Mouse (Mus musculus) midbrain, postnatal 0 days (tissue): Measurements from ENCODE around the gene Tomm22. TPM values are rescaled to one million over a fixed set of nuclear protein-coding genes. Genes with fewer than 3 reads are reported as not detected.

Source experiments
- ATAC-seq: fragments of 200-750 bp; cut with Nextera tagmentation; 2 replicates; pipeline ENCODE4 v1.8.0; 2017; ENCODE audit warnings: moderate number of reproducible peaks, mild to moderate bottlenecking, moderate TSS enrichment, moderate library complexity; ENCODE audit not compliant: low FRiP score
- DNase-seq: peaks from one replicate; pipeline ENCODE4 v3.0.0-alpha.2; 2015; ENCODE audit warnings: low spot score
- H3K27ac ChIP-seq: fragments of 300-500 bp; sonication (generic); 2 replicates; pipeline ENCODE4 v1.5.1; 2014; ENCODE audit warnings: low read depth, mild to moderate bottlenecking, low read length, mixed read lengths
- H3K27me3 ChIP-seq: fragments of 300-500 bp; sonication (generic); 2 replicates; pipeline ENCODE4 v1.6.1; 2014; ENCODE audit warnings: low read length, control low read depth, mixed read lengths; ENCODE audit not compliant: insufficient read depth
- H3K36me3 ChIP-seq: fragments of 300-500 bp; sonication (generic); 2 replicates; pipeline ENCODE4 v1.6.1; 2014; ENCODE audit warnings: low read length, control low read depth, mixed read lengths; ENCODE audit not compliant: insufficient read depth
- H3K4me1 ChIP-seq: fragments of 300-500 bp; sonication (generic); 2 replicates; pipeline ENCODE4 v1.6.1; 2014; ENCODE audit warnings: mild to moderate bottlenecking, control low read depth, antibody characterized with exemption, low read length, mixed read lengths; ENCODE audit not compliant: insufficient read depth
- H3K4me2 ChIP-seq: fragments of 300-500 bp; sonication (generic); 2 replicates; pipeline ENCODE4 v1.6.1; 2014; ENCODE audit warnings: low read depth, mild to moderate bottlenecking, low read length, mixed read lengths; ENCODE audit not compliant: poor library complexity, severe bottlenecking
- H3K4me3 ChIP-seq: fragments of 300-500 bp; sonication (generic); 2 replicates; pipeline ENCODE4 v1.5.1; 2014; ENCODE audit warnings: low read depth, mild to moderate bottlenecking, low read length, moderate library complexity
- H3K9ac ChIP-seq: fragments of 300-500 bp; sonication (generic); replicated peaks from 2 replicates; pipeline ENCODE4 v1.6.1; 2014; ENCODE audit warnings: mild to moderate bottlenecking, low read length, moderate library complexity, mixed read lengths; ENCODE audit not compliant: poor library complexity, severe bottlenecking
- H3K9me3 ChIP-seq: fragments of 300-500 bp; sonication (generic); 2 replicates; pipeline ENCODE4 v1.6.1; 2016; ENCODE audit warnings: low read length, control low read depth
- CTCF ChIP-seq: IDR thresholded peaks from 2 replicates; pipeline ENCODE4 v1.5.1; 2016; ENCODE audit warnings: antibody characterized with exemption, mild to moderate bottlenecking
- WGBS: fragments of 180-500 bp; shearing (Covaris S2); extraction: QIAGEN DNeasy Blood & Tissue Kit; methylation state at CpG from one replicate; pipeline ENCODE4 v1.1.7; 2014; 5-methylcytosine and 5-hydroxymethylcytosine counted together
- polyA plus RNA-seq: library from polyadenylated mRNA; unstranded; fragments of >200 nt; fragmentation: Nextera tagmentation; extraction: Ambion mirVana; gene quantifications from 2 replicates; pipeline ENCODE4 v1.2.1, GENCODE M21; 2015
- total RNA-seq: library from RNA; depleted of rRNA; stranded (reverse); fragments of >200 nt; gene quantifications from 2 replicates; pipeline ENCODE4 v1.2.3, GENCODE M21; 2014

Gene Tomm22
- total and polyA plus RNA-seq, 2 experiments from 2014 or later, result 161 to 229 TPM

- DNase-seq, result peak; percentile 9
- 77% methylated on average over 4 of the region's 4 CpGs for whole genome bisulfite sequencing
Observed at GRCm38 (mm10) chr15:79651481-79651880, 19.2 kb upstream of the Tomm22 start.

GRCm38 (mm10) chr15:79656451-79656850, 14.2 kb upstream of the Tomm22 start:
- no peak for DNase-seq
- no peak for TF ChIP-seq CTCF
- Histone ChIP-seq H3K4me1 (peaks cover 4% of the 10 kb centered on the region; the same call in 1 of the 2 replicates), H3K4me2 (no peak overlapping the region), H3K27ac (no peak overlapping the region), H3K36me3 (no peaks in the 10 kb centered on the region), H3K4me3 (no peak overlapping the region), H3K9ac (no peak overlapping the region; the same call in 1 of the 2 replicates), H3K27me3 (no peaks in the 10 kb centered on the region), H3K9me3 (no peaks in the 10 kb centered on the region)
- WGBS, result 86% methylated on average over 14 of the region's 14 CpGs
- ATAC-seq, result no peak

More at GRCm38 (mm10) chr15:79651481-79651880, 19.2 kb upstream of the Tomm22 start:
- no peak for ATAC-seq
- H3K27ac ChIP-seq, result no peak overlapping the region
- no peaks in the 10 kb centered on the region for H3K27me3 ChIP-seq
- no peaks in the 10 kb centered on the region for H3K4me1 ChIP-seq
- H3K36me3 ChIP-seq, result peaks cover 18% of the 10 kb centered on the region
- no peak overlapping the region for H3K9ac ChIP-seq
- peak; percentile 71 for TF ChIP-seq CTCF
- H3K4me2 ChIP-seq, result no peak overlapping the region
- H3K4me3 ChIP-seq, result no peak overlapping the region
- H3K9me3 ChIP-seq, result no peaks in the 10 kb centered on the region

- WGBS, result 3% methylated on average over 16 of the region's 16 CpGs
- Histone ChIP-seq H3K4me3 (peak overlapping the region; percentile 88), H3K4me1 (peaks cover 4% of the 10 kb centered on the region; the same call in 1 of the 2 replicates), H3K27me3 (no peaks in the 10 kb centered on the region), H3K9me3 (no peaks in the 10 kb centered on the region), H3K27ac (peak overlapping the region; percentile 99), H3K36me3 (no peaks in the 10 kb centered on the region; the same call in 1 of the 2 replicates), H3K4me2 (peak overlapping the region; percentile 73), H3K9ac (peak overlapping the region; percentile 87)
- ATAC-seq (no peak), DNase-seq (peak; percentile 93)
- peak; percentile 72 for TF ChIP-seq CTCF
Observed at GRCm38 (mm10) chr15:79657837-79658530, 12.7 kb upstream of the Tomm22 start.

GRCm38 (mm10) chr15:79658531-79659375, 11.9 kb upstream of the Tomm22 start, which contains the start of the genes Fam227a and Cby1:
Gene Fam227a, minus strand, starts transcription at chr15:79658956.
Gene Cby1, plus strand, starts transcription at chr15:79659199.
- peak; percentile 84 for ATAC-seq
- H3K27ac ChIP-seq, result peak within 1 kb of the TSS; percentile 99

GRCm38 (mm10) chr15:79661852-79662251, 8.8 kb upstream of the Tomm22 start:
- no peak overlapping the region for H3K4me3 ChIP-seq
- no peak overlapping the region for H3K9ac ChIP-seq
- H3K27me3 ChIP-seq, result no peaks in the 10 kb centered on the region
- H3K4me2 ChIP-seq, result no peak overlapping the region
- H3K9me3 ChIP-seq, result no peaks in the 10 kb centered on the region
- 77% methylated on average over 4 of the region's 4 CpGs for WGBS
- peak; percentile 57 for TF ChIP-seq CTCF
- DNase-seq, result no peak
- peaks cover 13% of the 10 kb centered on the region for H3K36me3 ChIP-seq
- H3K27ac ChIP-seq, result no peak overlapping the region
- H3K4me1 ChIP-seq, result peaks cover 4% of the 10 kb centered on the region; the same call in 1 of the 2 replicates
- no peak for ATAC-seq

More at GRCm38 (mm10) chr15:79658531-79659375, 11.9 kb upstream of the Tomm22 start, which contains the start of the genes Fam227a and Cby1:
- under 1% methylated on average over 55 of the region's 55 CpGs for WGBS
- Histone ChIP-seq H3K4me3 (peak within 1 kb of the TSS; percentile 88), H3K9ac (peak within 1 kb of the TSS; percentile 87), H3K9me3 (no peaks in the 10 kb centered on the region), H3K4me2 (peak within 1 kb of the TSS; percentile 73), H3K4me1 (peaks cover 4% of the 10 kb centered on the region; the same call in 1 of the 2 replicates), H3K27me3 (no peaks in the 10 kb centered on the region), H3K36me3 (no peaks in the 10 kb centered on the region; the same call in 1 of the 2 replicates)
- peak; percentile 96 for DNase-seq
- TF ChIP-seq CTCF, result no peak
